Mouse (Mus musculus) small intestine, adult 2 months (tissue): Measurements from ENCODE around the gene St6gal1. TPM values are rescaled to one million over a fixed set of nuclear protein-coding genes. Genes with fewer than 3 reads are reported as not detected.

Experiments
- H3K27ac ChIP-seq: fragments of 200-500 bp; 2 replicates; pipeline ENCODE4 v1.5.1; 2012; ENCODE audit warnings: low read depth, low read length, control low read depth, inconsistent platforms; ENCODE audit not compliant: insufficient read depth
- H3K27me3 ChIP-seq: fragments of 200-500 bp; 2 replicates; pipeline ENCODE4 v1.6.1; 2012; ENCODE audit warnings: mild to moderate bottlenecking, moderate library complexity, low read length, inconsistent platforms; ENCODE audit not compliant: control insufficient read depth, insufficient read depth
- H3K36me3 ChIP-seq: fragments of 200-500 bp; 2 replicates; pipeline ENCODE4 v1.6.1; 2012; ENCODE audit warnings: mild to moderate bottlenecking, low read length, control low read depth, inconsistent platforms; ENCODE audit not compliant: control insufficient read depth, insufficient read depth
- H3K4me1 ChIP-seq: fragments of 200-500 bp; 2 replicates; pipeline ENCODE4 v1.6.1; 2012; ENCODE audit warnings: low read length, inconsistent platforms, mixed read lengths; ENCODE audit not compliant: control insufficient read depth, insufficient read depth, insufficient read length
- H3K4me3 ChIP-seq: fragments of 200-500 bp; 2 replicates; pipeline ENCODE4 v1.5.1; 2012; ENCODE audit warnings: low read depth, mild to moderate bottlenecking, control low read depth, inconsistent platforms, low read length, moderate library complexity
- CTCF ChIP-seq: fragments of 200-500 bp; IDR thresholded peaks from 2 replicates; pipeline ENCODE4 v1.5.1; 2012; ENCODE audit warnings: low read depth, mild to moderate bottlenecking, control low read depth, inconsistent platforms, low read length, moderate library complexity, mixed read lengths; ENCODE audit not compliant: insufficient replicate concordance, insufficient read length; ENCODE audit errors: extremely low read depth
- POLR2A ChIP-seq: fragments of 200-500 bp; IDR thresholded peaks from 2 replicates; pipeline ENCODE4 v1.6.1; 2012; ENCODE audit warnings: low read depth, mild to moderate bottlenecking, control low read depth, inconsistent platforms, low read length, moderate library complexity
- WGBS: fragments of 180-500 bp; shearing (Covaris S2); methylation state at CpG from one replicate; pipeline ENCODE4 v1.1.7; 2018; 5-methylcytosine and 5-hydroxymethylcytosine counted together
- polyA plus RNA-seq: library from polyadenylated mRNA; depleted of rRNA; stranded (reverse); fragments of >200 nt; gene quantifications from 2 replicates; pipeline ENCODE4 v1.2.3, GENCODE M21; 2012

St6gal1 gene
- polyA plus RNA-seq, 1 experiment: 6.4 TPM

DNA sequence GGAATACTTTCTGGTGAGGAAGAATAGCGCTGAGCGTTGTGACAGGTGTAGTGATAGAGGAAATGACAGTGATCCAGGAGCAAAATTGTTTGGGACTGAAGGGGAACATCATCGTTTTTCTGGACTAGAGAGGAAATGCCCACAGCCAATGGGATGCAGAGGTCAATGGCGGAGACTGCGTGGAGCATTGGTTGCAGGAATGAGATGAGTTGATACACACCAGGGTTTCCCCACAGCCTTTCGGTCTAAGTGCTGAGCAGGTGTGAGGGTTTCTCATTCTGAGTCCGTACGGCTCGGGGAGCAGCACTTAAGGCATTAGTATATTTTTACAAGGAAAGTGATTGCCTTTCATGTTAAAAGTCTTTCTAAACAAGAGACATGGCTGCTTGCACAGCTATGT lies 88.1 kb downstream of the St6gal1 start:
- Histone ChIP-seq H3K36me3 (no peaks in the 10 kb centered on the region), H3K27ac (no peak overlapping the region), H3K4me3 (no peak overlapping the region), H3K27me3 (peaks cover 2% of the 10 kb centered on the region; the same call in 1 of the 2 replicates), H3K4me1 (peaks cover 6% of the 10 kb centered on the region; the same call in 1 of the 2 replicates)
- 92% methylated on average over 9 of the region's 9 CpGs for WGBS
- TF ChIP-seq POLR2A (no peak), CTCF (no peak)

DNA sequence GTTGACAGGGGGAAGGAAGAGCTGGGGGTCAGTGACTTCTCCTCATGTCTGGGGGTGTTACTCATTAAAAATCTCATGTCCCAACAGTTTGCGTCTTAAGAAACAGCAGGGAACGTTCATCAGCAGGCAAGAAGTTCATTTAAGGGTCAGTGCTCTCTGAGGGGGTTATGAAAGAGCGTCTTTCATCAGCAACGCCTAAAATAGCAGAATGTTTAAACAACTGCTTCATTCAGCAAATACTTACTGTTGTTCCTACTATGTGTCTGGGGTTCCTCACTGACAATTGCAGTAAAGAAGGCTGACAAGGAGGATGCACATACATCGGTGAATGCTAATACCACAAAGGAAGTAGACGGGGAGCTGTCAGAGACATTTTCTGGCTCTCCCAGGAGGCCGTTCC lies 90.2 kb downstream of the St6gal1 start:
- Histone ChIP-seq H3K27ac (peak overlapping the region; percentile 35), H3K4me1 (peaks cover 6% of the 10 kb centered on the region; the same call in 1 of the 2 replicates), H3K36me3 (no peaks in the 10 kb centered on the region), H3K27me3 (peaks cover 2% of the 10 kb centered on the region; the same call in 1 of the 2 replicates), H3K4me3 (no peak overlapping the region)
- TF ChIP-seq POLR2A (no peak), CTCF (no peak)
- 57% methylated on average over 7 of the region's 7 CpGs for WGBS

GRCm38 (mm10) chr16:23317411-23318047 lies 93.0 kb downstream of the St6gal1 start:
- H3K27me3 ChIP-seq: peaks cover 2% of the 10 kb centered on the region; the same call in 1 of the 2 replicates
- H3K36me3 ChIP-seq: no peaks in the 10 kb centered on the region
- TF ChIP-seq POLR2A (no peak), CTCF (no peak)
- 34% methylated on average over 7 of the region's 7 CpGs for WGBS
- no peak overlapping the region for H3K27ac ChIP-seq
- H3K4me1 ChIP-seq: peaks cover 6% of the 10 kb centered on the region; the same call in 1 of the 2 replicates
- H3K4me3 ChIP-seq: no peak overlapping the region

GRCm38 (mm10) chr16:23320025-23320424 lies 95.5 kb downstream of the St6gal1 start:
- no peak for TF ChIP-seq CTCF
- TF ChIP-seq POLR2A: no peak
- WGBS: 75% methylated on average over 3 of the region's 3 CpGs
- no peak overlapping the region for H3K4me3 ChIP-seq

GRCm38 (mm10) chr16:23320579-23320978 lies 96.0 kb downstream of the St6gal1 start:
- H3K36me3 ChIP-seq: no peaks in the 10 kb centered on the region
- WGBS: 74% methylated on average over 6 of the region's 6 CpGs
- no peak overlapping the region for H3K27ac ChIP-seq
- TF ChIP-seq CTCF (no peak), POLR2A (no peak)
- no peaks in the 10 kb centered on the region for H3K27me3 ChIP-seq
- 0 out of 2 replicates have a peak, but pooled peaks cover 2% of the 10 kb centered on the region for H3K4me1 ChIP-seq
- H3K4me3 ChIP-seq: no peak overlapping the region

More at GRCm38 (mm10) chr16:23320025-23320424, 95.5 kb downstream of the St6gal1 start:
- Histone ChIP-seq H3K36me3 (no peaks in the 10 kb centered on the region), H3K27ac (no peak overlapping the region), H3K4me1 (peaks cover 5% of the 10 kb centered on the region; the same call in 1 of the 2 replicates), H3K27me3 (peaks cover 2% of the 10 kb centered on the region; the same call in 1 of the 2 replicates)

- Histone ChIP-seq H3K27me3 (no peaks in the 10 kb centered on the region), H3K36me3 (no peaks in the 10 kb centered on the region), H3K4me3 (no peak overlapping the region), H3K4me1 (0 out of 2 replicates have a peak, but pooled peaks cover 2% of the 10 kb centered on the region), H3K27ac (no peak overlapping the region)
- TF ChIP-seq CTCF (no peak), POLR2A (no peak)
Measured at GRCm38 (mm10) chr16:23322453-23322852, 97.9 kb downstream of the St6gal1 start.

DNA sequence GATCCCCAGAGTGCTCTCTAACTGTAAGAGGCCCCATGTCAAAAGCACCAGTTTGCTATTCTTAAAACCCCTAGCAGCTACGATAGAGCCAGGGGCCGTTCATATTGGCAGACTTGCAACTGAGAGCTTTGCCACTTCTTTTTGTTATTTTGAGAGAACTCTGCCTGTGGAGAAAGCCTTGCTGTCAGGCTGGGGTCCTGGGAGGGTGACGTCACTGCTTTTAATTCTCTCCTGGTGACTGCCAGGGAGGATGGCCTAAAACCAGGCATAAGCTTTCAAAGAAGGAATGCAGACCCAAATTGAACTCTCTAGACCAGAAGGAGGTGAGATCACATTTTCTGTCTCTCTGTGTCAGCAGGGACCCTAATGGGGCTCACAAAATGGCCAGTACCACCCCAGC lies 99.4 kb downstream of the St6gal1 start:
- no peaks in the 10 kb centered on the region for H3K36me3 ChIP-seq
- WGBS: 81% methylated on average over 3 of the region's 3 CpGs
- no peak overlapping the region for H3K27ac ChIP-seq
- no peaks in the 10 kb centered on the region for H3K27me3 ChIP-seq
- TF ChIP-seq CTCF: no peak
- TF ChIP-seq POLR2A: no peak
- H3K4me1 ChIP-seq: no peaks in the 10 kb centered on the region
- H3K4me3 ChIP-seq: no peak overlapping the region
